Mouse (Mus musculus) E14TG2a.4 (cell line): ENCODE measurements at regions not wholly inside any gene's neighbourhood (a gene's known extent, or its start where the extent isn't known, plus 50 kb on each side); places are given as distances from the start of the nearest gene placed in this dataset.

Experiments used
- CTCF ChIP-seq: conservative IDR thresholded peaks from 2 replicates; pipeline ENCODE4 v1.5.1; 2014; ENCODE audit warnings: low read length
- NANOG ChIP-seq: IDR thresholded peaks from 2 replicates; pipeline ENCODE4 v1.6.1; 2014; ENCODE audit warnings: borderline replicate concordance, low read length, mixed read lengths

- TF ChIP-seq CTCF (no peak), NANOG (no peak)
Measured at GRCm38 (mm10) chr5:118468739-118469138, 91.7 kb upstream of the Med13l start.
